ENCODE assay signal across 28 mouse cellular contexts in genomic region chr10:84494432-84494831, GRCm38 (mm10). TPM values are rescaled to one million over a fixed set of nuclear protein-coding genes. Genes with fewer than 3 reads are reported as not detected.
DNase-seq lines count a peak whose midpoint lies in the region; ATAC-seq and TF ChIP-seq lines count a peak whose summit lies in the region.
"Had no signal": no experiment of that assay in that cellular context is flagged by ENCODE, and none has a peak within 500 bp of the region (broad histone marks: within the 10 kb centered on the region; RNA-seq: fewer than 3 reads in every experiment).

No protein-coding gene starts in this region.

- DNase-seq in heart, postnatal 25 days (ENCODE audit: low spot score) = no peak
- no peak for DNase-seq in heart, postnatal 0 days (ENCODE audit: low spot score)
- no peak for DNase-seq in testis, postnatal 10 days (ENCODE audit: low spot score)
- no peak for DNase-seq in kidney, postnatal 25 days
- DNase-seq: adrenal gland, adult 2 months; adrenal gland, postnatal 14 days; cerebellum, adult 11 months; cerebellum, adult 2 months; cerebellum, adult 9-11 months; cerebellum, postnatal 25 days; forebrain, postnatal 0 days; gastrocnemius, adult 2 months; gastrocnemius, postnatal 14 days; kidney, adult 11 months; kidney, adult 8-10 months had no signal

- no peaks in the 10 kb centered on the region for H3K79me2 ChIP-seq in myocyte (ENCODE audit: control insufficient read depth, insufficient read depth)

- no peak for TF ChIP-seq EP300 in heart, postnatal 0 days (IDR thresholded peaks at IDR 0.05; ENCODE audit: low read depth)

- peaks cover 8 to 15% of the 10 kb centered on the region in 2 experiments; a peak in 3 of 4 replicates for H3K4me1 ChIP-seq in heart, embryonic 14.5 days (ENCODE audit: control insufficient read depth in 2 of 2, insufficient read depth in 2 of 2, low read length in 2 of 2)
- H3K4me1 ChIP-seq in heart, postnatal 0 days (ENCODE audit: control insufficient read depth, insufficient read depth) = peaks cover 10% of the 10 kb centered on the region; the same call in 1 of the 2 replicates
- peaks cover 8% of the 10 kb centered on the region for H3K4me1 ChIP-seq in heart, embryonic 12.5 days (replicated peaks)
- H3K4me1 ChIP-seq in testis, adult 2 months (ENCODE audit: control insufficient read depth, insufficient read depth, low read length) = no peaks in the 10 kb centered on the region; the same call in 1 of the 2 replicates
- H3K4me1 ChIP-seq: embryonic facial prominence, embryonic 12.5 days; embryonic facial prominence, embryonic 15.5 days; hindbrain, embryonic 10.5 days; intestine, embryonic 15.5 days had no signal

- no peak overlapping the region for H3K9ac ChIP-seq in heart, embryonic 14.5 days (ENCODE audit: low read length)
- H3K9ac ChIP-seq in heart, postnatal 0 days (replicated peaks; ENCODE audit: low read depth, low read length) = no peak overlapping the region
- no peak overlapping the region for H3K9ac ChIP-seq in heart, embryonic 12.5 days
- H3K9ac ChIP-seq: embryonic facial prominence, embryonic 12.5 days; embryonic facial prominence, embryonic 15.5 days; forebrain, postnatal 0 days; hindbrain, embryonic 13.5 days; intestine, embryonic 15.5 days had no signal

- H3K9me3 ChIP-seq in heart, embryonic 14.5 days (ENCODE audit: control insufficient read depth, low read length) = no peaks in the 10 kb centered on the region
- H3K9me3 ChIP-seq in heart, postnatal 0 days (replicated peaks; ENCODE audit: control insufficient read depth, low read length) = no peaks in the 10 kb centered on the region
- no peaks in the 10 kb centered on the region for H3K9me3 ChIP-seq in heart, embryonic 12.5 days (replicated peaks)
- H3K9me3 ChIP-seq: embryonic facial prominence, embryonic 12.5 days; embryonic facial prominence, embryonic 15.5 days; G1E; hindbrain, embryonic 10.5 days; hindbrain, embryonic 13.5 days; intestine, embryonic 15.5 days had no signal

- H3K4me2 ChIP-seq in heart, embryonic 14.5 days (ENCODE audit: low read length) = no peak overlapping the region
- no peak overlapping the region for H3K4me2 ChIP-seq in heart, postnatal 0 days (ENCODE audit: low read depth, low read length)
- H3K4me2 ChIP-seq in heart, embryonic 12.5 days = no peak overlapping the region
- H3K4me2 ChIP-seq in myocyte (ENCODE audit: low read depth) = peak overlapping the region; percentile 47
- H3K4me2 ChIP-seq: embryonic facial prominence, embryonic 12.5 days; embryonic facial prominence, embryonic 15.5 days; hindbrain, embryonic 13.5 days; intestine, embryonic 15.5 days had no signal

- H3K27me3 ChIP-seq in heart, embryonic 14.5 days (ENCODE audit: control insufficient read depth, insufficient read depth, low read length) = no peaks in the 10 kb centered on the region
- H3K27me3 ChIP-seq in heart, postnatal 0 days (ENCODE audit: control insufficient read depth, insufficient read depth, low read length) = no peaks in the 10 kb centered on the region
- H3K27me3 ChIP-seq in heart, embryonic 12.5 days (replicated peaks) = no peaks in the 10 kb centered on the region
- no peaks in the 10 kb centered on the region for H3K27me3 ChIP-seq in testis, adult 2 months (ENCODE audit: control insufficient read depth, insufficient read depth, low read length)
- no peaks in the 10 kb centered on the region for H3K27me3 ChIP-seq in myocyte (ENCODE audit: control insufficient read depth, insufficient read depth, insufficient read length)
- H3K27me3 ChIP-seq: embryonic facial prominence, embryonic 12.5 days; embryonic facial prominence, embryonic 15.5 days; hindbrain, embryonic 13.5 days; intestine, embryonic 15.5 days; Patski had no signal

- WGBS in heart, embryonic 14.5 days = 17% methylated on average over 7 of the region's 7 CpGs
- 23% methylated on average over 7 of the region's 7 CpGs for WGBS in heart, postnatal 0 days
- 28% methylated on average over 7 of the region's 7 CpGs for WGBS in heart, embryonic 12.5 days

- H3K36me3 ChIP-seq in heart, embryonic 14.5 days (ENCODE audit: control insufficient read depth, insufficient read depth, low read length) = no peaks in the 10 kb centered on the region
- no peaks in the 10 kb centered on the region for H3K36me3 ChIP-seq in heart, postnatal 0 days (replicated peaks; ENCODE audit: control insufficient read depth, insufficient read depth, low read length)
- H3K36me3 ChIP-seq in heart, embryonic 12.5 days = no peaks in the 10 kb centered on the region
- H3K36me3 ChIP-seq in testis, adult 2 months (ENCODE audit: control insufficient read depth, insufficient read depth, low read length) = no peaks in the 10 kb centered on the region
- H3K36me3 ChIP-seq in myocyte (ENCODE audit: control insufficient read depth, insufficient read depth) = no peaks in the 10 kb centered on the region
- H3K36me3 ChIP-seq: embryonic facial prominence, embryonic 12.5 days; embryonic facial prominence, embryonic 15.5 days; G1E; hindbrain, embryonic 10.5 days; hindbrain, embryonic 13.5 days; intestine, embryonic 15.5 days had no signal

- intact Hi-C loops in heart, postnatal 25 days (cut with DNase I) = no loop called here

- peak; percentile 26; the same call in 1 of the 2 replicates for ATAC-seq in heart, embryonic 14.5 days (ENCODE audit: insufficient number of reproducible peaks, insufficient read depth, low FRiP score, low read depth)
- ATAC-seq in heart, postnatal 0 days (ENCODE audit: insufficient read depth, low read depth) = peak; percentile 27; the same call in 1 of the 2 replicates
- ATAC-seq in heart, embryonic 12.5 days (ENCODE audit: insufficient number of reproducible peaks, low FRiP score) = no peak
- ATAC-seq: forebrain, embryonic 14.5 days; forebrain, postnatal 0 days; hindbrain, embryonic 16.5 days; intestine, embryonic 15.5 days; Patski had no signal

- peak; percentile 13; the same call in 1 of the 2 replicates for TF ChIP-seq POLR2A in testis, adult 2 months (IDR thresholded peaks at IDR 0.05; ENCODE audit: control insufficient read depth, low read depth, low read length)
- TF ChIP-seq POLR2A in myocyte (IDR thresholded peaks at IDR 0.05; ENCODE audit: insufficient read length, low read depth) = no peak

- peak overlapping the region; percentile 32 to 44; a peak in 2 of 4 replicates for H3K27ac ChIP-seq in heart, embryonic 14.5 days (replicated peaks in 1 of 2; ENCODE audit: control insufficient read depth in 1 of 2, insufficient read depth in 1 of 2, low read depth in 2 of 2, low read length in 2 of 2)
- H3K27ac ChIP-seq in heart, postnatal 0 days (ENCODE audit: low read depth) = no peak overlapping the region
- H3K27ac ChIP-seq in heart, embryonic 12.5 days (ENCODE audit: poor library complexity, severe bottlenecking) = no peak overlapping the region
- H3K27ac ChIP-seq in testis, adult 2 months (ENCODE audit: control insufficient read depth, insufficient read depth, low read depth, low read length) = no peak overlapping the region
- H3K27ac ChIP-seq: embryonic facial prominence, embryonic 12.5 days; embryonic facial prominence, embryonic 15.5 days; gastrocnemius, adult 2 months; hindbrain, embryonic 10.5 days; hindbrain, embryonic 13.5 days; intestine, embryonic 15.5 days had no signal

- TF ChIP-seq CTCF in heart, postnatal 0 days (IDR thresholded peaks at IDR 0.05; ENCODE audit: low read depth) = no peak
- TF ChIP-seq CTCF in testis, adult 2 months (IDR thresholded peaks at IDR 0.05; ENCODE audit: control insufficient read depth, insufficient read depth, insufficient replicate concordance, low read depth, low read length) = no peak

- H3K4me3 ChIP-seq in heart, embryonic 14.5 days (ENCODE audit: control insufficient read depth in 1 of 2, insufficient read depth in 1 of 2, low read depth in 1 of 2, low read length in 2 of 2) = no peak overlapping the region
- H3K4me3 ChIP-seq in heart, postnatal 0 days (ENCODE audit: low read depth, low read length) = no peak overlapping the region
- no peak overlapping the region for H3K4me3 ChIP-seq in heart, embryonic 12.5 days
- no peak overlapping the region for H3K4me3 ChIP-seq in testis, adult 2 months (ENCODE audit: control insufficient read depth, low read depth, low read length)
- no peak overlapping the region for H3K4me3 ChIP-seq in myocyte
- H3K4me3 ChIP-seq: embryonic facial prominence, embryonic 12.5 days; embryonic facial prominence, embryonic 15.5 days; gastrocnemius, adult 2 months; hindbrain, embryonic 10.5 days; hindbrain, embryonic 13.5 days; intestine, embryonic 15.5 days had no signal

- H3ac ChIP-seq in myocyte (ENCODE audit: control insufficient read depth, insufficient read length) = no peak overlapping the region

TF ChIP-seq in myocyte, 11 proteins besides CTCF, POLR2A, EP300 and RAD21 (continues in another document):
- no peak for TF ChIP-seq E2F4 (IDR thresholded peaks at IDR 0.05; ENCODE audit: insufficient read depth)
- no peak for TF ChIP-seq MAX (IDR thresholded peaks at IDR 0.05; ENCODE audit: low read depth)
- TF ChIP-seq CEBPB (IDR thresholded peaks at IDR 0.05; ENCODE audit: insufficient read depth, poor library complexity, severe bottlenecking) = 0 out of 2 replicates have a peak, but pooled peaks have one; percentile 24
- TF ChIP-seq USF1 (IDR thresholded peaks at IDR 0.05; ENCODE audit: low read depth) = no peak
- TF ChIP-seq TCF3 (IDR thresholded peaks at IDR 0.05; ENCODE audit: insufficient read length, low read depth) = no peak
- peak in 1 of 3 experiments; percentile 22 for TF ChIP-seq MYOG (IDR thresholded peaks at IDR 0.05; ENCODE audit: control insufficient read depth in 1 of 3, insufficient read depth in 1 of 3, insufficient read length in 2 of 3, low read depth in 2 of 3)
- TF ChIP-seq MYOD1 (IDR thresholded peaks at IDR 0.05; ENCODE audit: control insufficient read depth in 1 of 3, insufficient read length in 2 of 3, low read depth in 2 of 3) = peak in 1 of 3 experiments; percentile 12

RNA-seq across cellular contexts. Expression of gene Ckap4, which starts 39.4 kb away (rescaled TPM):
- 106 and 116 TPM in 2 replicates for polyA plus RNA-seq in heart, embryonic 14.5 days (2014; fragmentation: Nextera tagmentation; extraction: Ambion mirVana)
- total RNA-seq in heart, postnatal 25 days (2021) = 10 to 100 TPM; 32.7 to 41.8 TPM
- 59.8 and 83.8 TPM in 2 replicates for total RNA-seq in heart, postnatal 0 days (2014; rRNA removed; ENCODE audit: low replicate concordance)
- polyA plus RNA-seq in heart, postnatal 0 days (2015; fragmentation: Nextera tagmentation; extraction: Ambion mirVana) = 42.6 and 45.6 TPM in 2 replicates
- 145 and 154 TPM in 2 replicates for polyA plus RNA-seq in heart, embryonic 12.5 days (2016; fragmentation: Nextera tagmentation; extraction: Ambion mirVana)
- polyA plus RNA-seq in testis, adult 2 months (2012; rRNA removed) = 50.1 and 55.7 TPM in 2 replicates
- 58.8 TPM for polyA plus RNA-seq in myocyte (2012; fragmentation: generic; extraction: Trizol)

RNA-seq across cellular contexts. Expression of gene Nuak1, which starts 54.0 kb away (rescaled TPM):
- polyA plus RNA-seq in heart, embryonic 14.5 days (2014; fragmentation: Nextera tagmentation; extraction: Ambion mirVana) = 2.6 and 3.4 TPM in 2 replicates
- total RNA-seq in heart, postnatal 25 days (2021) = 10 to 100 TPM; 30.8 to 32.3 TPM
- 33.6 and 36.8 TPM in 2 replicates for total RNA-seq in heart, postnatal 0 days (2014; rRNA removed; ENCODE audit: low replicate concordance)
- 1.4 and 1.7 TPM in 2 replicates for polyA plus RNA-seq in heart, postnatal 0 days (2015; fragmentation: Nextera tagmentation; extraction: Ambion mirVana)
- 3.2 and 3.7 TPM in 2 replicates for polyA plus RNA-seq in heart, embryonic 12.5 days (2016; fragmentation: Nextera tagmentation; extraction: Ambion mirVana)
- 0.91 and 1.6 TPM in 2 replicates for polyA plus RNA-seq in testis, adult 2 months (2012; rRNA removed)
- 21.8 TPM for polyA plus RNA-seq in myocyte (2012; fragmentation: generic; extraction: Trizol)
- polyA plus RNA-seq: G1E had no signal

Comparison
In these comparisons a context has a peak if more than half of its experiments do, and no peak if none do; other contexts are left out.
1. H3K27ac ChIP-seq: peak in heart, embryonic 14.5 days (2 of 2); none in heart, postnatal 0 days (single experiment), heart, embryonic 12.5 days (single experiment) and testis, adult 2 months (single experiment).